Mouse (Mus musculus) forebrain, embryonic 11.5 days (tissue): ENCODE results near the gene Zfp109. TPM values are rescaled to one million over a fixed set of nuclear protein-coding genes. Genes with fewer than 3 reads are reported as not detected.

Experiments used
- ATAC-seq: fragments of 200-750 bp; cut with Nextera tagmentation; replicated peaks from 2 replicates; pipeline ENCODE4 v1.8.0; 2017; ENCODE audit warnings: moderate TSS enrichment; ENCODE audit not compliant: low FRiP score
- DNase-seq: peaks from one replicate; pipeline ENCODE4 v3.0.0-alpha.2; 2017; ENCODE audit warnings: low spot score
- H3K27ac ChIP-seq: fragments of 300-500 bp; sonication (generic); 2 replicates; pipeline ENCODE4 v1.5.1; 2014; ENCODE audit warnings: low read depth, low read length
- H3K27me3 ChIP-seq: fragments of 300-500 bp; sonication (generic); 2 replicates; pipeline ENCODE4 v1.6.1; 2014; ENCODE audit warnings: mild to moderate bottlenecking, low read length, mixed read lengths; ENCODE audit not compliant: control insufficient read depth, insufficient read depth
- H3K36me3 ChIP-seq: fragments of 300-500 bp; sonication (generic); 2 replicates; pipeline ENCODE4 v1.6.1; 2014; ENCODE audit warnings: mild to moderate bottlenecking, low read length, moderate library complexity, mixed read lengths; ENCODE audit not compliant: control insufficient read depth, insufficient read depth
- H3K4me1 ChIP-seq: fragments of 300-500 bp; sonication (generic); replicated peaks from 2 replicates; pipeline ENCODE4 v1.6.1; 2014; ENCODE audit warnings: low read length, mixed read lengths; ENCODE audit not compliant: control insufficient read depth, insufficient read depth
- H3K4me2 ChIP-seq: fragments of 300-500 bp; sonication (generic); 2 replicates; pipeline ENCODE4 v1.6.1; 2014; ENCODE audit warnings: low read depth, mild to moderate bottlenecking, low read length, moderate library complexity, mixed read lengths; ENCODE audit not compliant: severe bottlenecking
- H3K4me3 ChIP-seq: fragments of 300-500 bp; sonication (generic); 2 replicates; pipeline ENCODE4 v1.5.1; 2014; ENCODE audit warnings: low read depth, low read length
- H3K9ac ChIP-seq: fragments of 300-500 bp; sonication (generic); 2 replicates; pipeline ENCODE4 v1.6.1; 2014; ENCODE audit warnings: low read length
- H3K9me3 ChIP-seq: fragments of 300-500 bp; sonication (generic); 2 replicates; pipeline ENCODE4 v1.6.1; 2016; ENCODE audit warnings: low read length, mixed read lengths; ENCODE audit not compliant: control insufficient read depth
- WGBS: fragments of 180-500 bp; shearing (Covaris S2); extraction: QIAGEN DNeasy Blood & Tissue Kit; methylation state at CpG from one replicate; pipeline ENCODE4 v1.1.7; 2014; 5-methylcytosine and 5-hydroxymethylcytosine counted together
- polyA plus RNA-seq: library from polyadenylated mRNA; unstranded; fragments of >200 nt; fragmentation: Nextera tagmentation; extraction: Ambion mirVana; gene quantifications from 2 replicates; pipeline ENCODE4 v1.2.1, GENCODE M21; 2014

Zfp109 gene
- polyA plus RNA-seq, 1 experiment from 2014 or later = 5.7 TPM

GRCm38 (mm10) chr7:24189571-24189944 lies 47.8 kb downstream of the Zfp109 start:
- H3K9ac ChIP-seq = no peak overlapping the region
- no peak overlapping the region for H3K4me2 ChIP-seq
- ATAC-seq (no peak), DNase-seq (no peak)
- no peaks in the 10 kb centered on the region for H3K4me1 ChIP-seq
- no peaks in the 10 kb centered on the region for H3K27me3 ChIP-seq
- no peaks in the 10 kb centered on the region; the same call in 1 of the 2 replicates for H3K36me3 ChIP-seq
- no peak overlapping the region for H3K27ac ChIP-seq
- WGBS = 78% methylated on average over 5 of the region's 5 CpGs
- no peaks in the 10 kb centered on the region; the same call in 1 of the 2 replicates for H3K9me3 ChIP-seq
- no peak overlapping the region for H3K4me3 ChIP-seq

GRCm38 (mm10) chr7:24188901-24189570 lies 48.3 kb downstream of the Zfp109 start:
- Histone ChIP-seq H3K9ac (no peak overlapping the region), H3K4me1 (no peaks in the 10 kb centered on the region), H3K36me3 (no peaks in the 10 kb centered on the region), H3K27me3 (no peaks in the 10 kb centered on the region), H3K4me3 (no peak overlapping the region), H3K4me2 (no peak overlapping the region), H3K9me3 (no peaks in the 10 kb centered on the region), H3K27ac (no peak overlapping the region)
- DNase-seq (no peak), ATAC-seq (no peak)
- 70% methylated on average over 4 of the region's 4 CpGs for WGBS

GRCm38 (mm10) chr7:24187611-24188010 lies 49.7 kb downstream of the Zfp109 start:
- Histone ChIP-seq H3K9ac (no peak overlapping the region), H3K4me1 (no peaks in the 10 kb centered on the region), H3K4me3 (no peak overlapping the region), H3K27ac (no peak overlapping the region), H3K36me3 (no peaks in the 10 kb centered on the region), H3K9me3 (no peaks in the 10 kb centered on the region), H3K4me2 (no peak overlapping the region), H3K27me3 (no peaks in the 10 kb centered on the region)
- WGBS = 86% methylated on average over 1 of the region's 1 CpGs
- DNase-seq (no peak), ATAC-seq (no peak)

Other genes with a start within 250 kb of the Zfp109 start
- gene V1rd19, start 235.9 kb downstream of the Zfp109 start, polyA plus RNA-seq = not detected in 2 replicates
- gene Vmn1r183, start 184.3 kb downstream of the Zfp109 start, polyA plus RNA-seq = not detected in 2 replicates
- gene Zfp180, start 155.6 kb downstream of the Zfp109 start, polyA plus RNA-seq = 33.3 and 35.3 TPM in 2 replicates
- 5.1 and 6.3 TPM in 2 replicates for gene Zfp112, start 125.2 kb downstream of the Zfp109 start, polyA plus RNA-seq
- gene Zfp235, start 103.4 kb downstream of the Zfp109 start, polyA plus RNA-seq = 17.4 and 17.6 TPM in 2 replicates
- gene Zfp114, start 62.5 kb downstream of the Zfp109 start, polyA plus RNA-seq = 6.2 and 6.7 TPM in 2 replicates
- 9.6 and 12.3 TPM in 2 replicates for gene Zfp111, start 26.1 kb downstream of the Zfp109 start, polyA plus RNA-seq
- 2.6 and 3.0 TPM in 2 replicates for gene Zfp108, start 17.2 kb upstream of the Zfp109 start, polyA plus RNA-seq
- 7.4 and 9.0 TPM in 2 replicates for gene Zfp93, start 32.9 kb upstream of the Zfp109 start, polyA plus RNA-seq
- 43.4 and 48.7 TPM in 2 replicates for gene Zfp61, start 63.7 kb upstream of the Zfp109 start, polyA plus RNA-seq
- 15.2 and 15.9 TPM in 2 replicates for gene Zfp94, start 79.1 kb upstream of the Zfp109 start, polyA plus RNA-seq
- gene Tescl, start 96.4 kb upstream of the Zfp109 start, polyA plus RNA-seq = 0.23 TPM in 1 of 2 replicates, not detected in the other
- not detected in 2 replicates for gene Lypd5, start 111.6 kb upstream of the Zfp109 start, polyA plus RNA-seq
- gene Kcnn4, start 132.7 kb upstream of the Zfp109 start, polyA plus RNA-seq = 3.5 and 4.1 TPM in 2 replicates
- 29.6 and 29.8 TPM in 2 replicates for gene Smg9, start 162.1 kb upstream of the Zfp109 start, polyA plus RNA-seq
- not detected in 2 replicates for gene Irgc1, start 214.7 kb upstream of the Zfp109 start, polyA plus RNA-seq
- gene Plaur, start 224.9 kb upstream of the Zfp109 start, polyA plus RNA-seq = 1.1 and 1.2 TPM in 2 replicates
- gene Cadm4, start 244.5 kb upstream of the Zfp109 start, polyA plus RNA-seq = 7.1 and 8.9 TPM in 2 replicates